Mouse (Mus musculus) liver, postnatal 0 days (tissue): ENCODE results near the gene Fut11.

ENCODE experiments used
- CTCF ChIP-seq: sonication (generic); IDR thresholded peaks from 2 replicates; pipeline ENCODE4 v1.5.1; 2016; ENCODE audit warnings: antibody characterized with exemption, low read depth
- EP300 ChIP-seq: IDR thresholded peaks from 2 replicates; pipeline ENCODE4 v1.6.1; 2016; ENCODE audit warnings: antibody characterized with exemption, low read depth, mild to moderate bottlenecking

GRCm38 (mm10) chr14:20718443-20718842 is 23.7 kb downstream of the Fut11 start:
- TF ChIP-seq EP300 = no peak
- TF ChIP-seq CTCF = no peak
